Mouse (Mus musculus) stomach, embryonic 15.5 days (tissue): ENCODE data around the gene Slc43a2. TPM values are rescaled to one million over a fixed set of nuclear protein-coding genes. Genes with fewer than 3 reads are reported as not detected.

Source experiments
- ATAC-seq: fragments of 200-750 bp; cut with Nextera tagmentation; 2 replicates; pipeline ENCODE4 v1.8.0; 2017; ENCODE audit warnings: low read depth, moderate number of reproducible peaks, moderate TSS enrichment; ENCODE audit not compliant: insufficient read depth, low FRiP score
- H3K27ac ChIP-seq: fragments of 300-500 bp; sonication (generic); 2 replicates; pipeline ENCODE4 v1.5.1; 2015; ENCODE audit warnings: mild to moderate bottlenecking, inconsistent platforms
- H3K27me3 ChIP-seq: fragments of 300-500 bp; sonication (generic); replicated peaks from 2 replicates; pipeline ENCODE4 v1.6.1; 2015; ENCODE audit warnings: inconsistent platforms
- H3K36me3 ChIP-seq: fragments of 300-500 bp; sonication (generic); 2 replicates; pipeline ENCODE4 v1.6.1; 2015; ENCODE audit warnings: inconsistent platforms
- H3K4me1 ChIP-seq: fragments of 300-500 bp; sonication (generic); 2 replicates; pipeline ENCODE4 v1.6.1; 2015; ENCODE audit warnings: inconsistent platforms
- H3K4me2 ChIP-seq: fragments of 300-500 bp; sonication (generic); 2 replicates; pipeline ENCODE4 v1.6.1; 2015; ENCODE audit warnings: mild to moderate bottlenecking, inconsistent platforms
- H3K4me3 ChIP-seq: fragments of 300-500 bp; sonication (generic); replicated peaks from 2 replicates; pipeline ENCODE4 v1.5.1; 2015; ENCODE audit warnings: inconsistent platforms
- H3K9ac ChIP-seq: fragments of 300-500 bp; sonication (generic); 2 replicates; pipeline ENCODE4 v1.6.1; 2015; ENCODE audit warnings: inconsistent platforms
- H3K9me3 ChIP-seq: fragments of 300-500 bp; sonication (generic); 2 replicates; pipeline ENCODE4 v1.6.1; 2016; ENCODE audit warnings: inconsistent platforms
- WGBS: fragments of 180-500 bp; shearing (Covaris S2); methylation state at CpG from one replicate; pipeline ENCODE4 v1.1.7; 2015; 5-methylcytosine and 5-hydroxymethylcytosine counted together
- polyA plus RNA-seq: library from polyadenylated mRNA; unstranded; fragments of >200 nt; fragmentation: Nextera tagmentation; extraction: Ambion mirVana; gene quantifications from 2 replicates; pipeline ENCODE4 v1.2.1, GENCODE M21; 2015

Gene Slc43a2
- polyA plus RNA-seq, 1 experiment from 2014 or later, result 4.9 TPM

- Histone ChIP-seq H3K4me3 (no peak overlapping the region), H3K4me2 (no peak overlapping the region), H3K27ac (no peak overlapping the region), H3K9ac (no peak overlapping the region), H3K4me1 (peaks cover 7% of the 10 kb centered on the region; the same call in 1 of the 2 replicates), H3K36me3 (no peaks in the 10 kb centered on the region), H3K9me3 (no peaks in the 10 kb centered on the region), H3K27me3 (no peaks in the 10 kb centered on the region)
- ATAC-seq, result no peak
- 85% methylated on average over 8 of the region's 8 CpGs for WGBS
Observed at GRCm38 (mm10) chr11:75559870-75560504, 28.5 kb downstream of the Slc43a2 start.

- Histone ChIP-seq H3K4me3 (no peak overlapping the region), H3K9me3 (no peaks in the 10 kb centered on the region), H3K9ac (no peak overlapping the region), H3K36me3 (no peaks in the 10 kb centered on the region), H3K27ac (no peak overlapping the region), H3K4me2 (no peak overlapping the region), H3K27me3 (no peaks in the 10 kb centered on the region), H3K4me1 (peaks cover 7% of the 10 kb centered on the region; the same call in 1 of the 2 replicates)
- 69% methylated on average over 14 of the region's 14 CpGs for WGBS
- ATAC-seq, result no peak
Observed at GRCm38 (mm10) chr11:75560530-75561409, 29.3 kb downstream of the Slc43a2 start.

- Histone ChIP-seq H3K9ac (no peak overlapping the region), H3K27me3 (no peaks in the 10 kb centered on the region), H3K4me1 (peaks cover 7% of the 10 kb centered on the region; the same call in 1 of the 2 replicates), H3K9me3 (no peaks in the 10 kb centered on the region), H3K36me3 (no peaks in the 10 kb centered on the region), H3K4me2 (no peak overlapping the region), H3K4me3 (no peak overlapping the region), H3K27ac (no peak overlapping the region)
- ATAC-seq, result no peak
- 79% methylated on average over 5 of the region's 5 CpGs for WGBS
Observed at GRCm38 (mm10) chr11:75561410-75561791, 29.9 kb downstream of the Slc43a2 start.

- H3K27ac ChIP-seq, result no peak overlapping the region
- WGBS, result 85% methylated on average over 8 of the region's 8 CpGs
Observed at GRCm38 (mm10) chr11:75562840-75563239, 31.3 kb downstream of the Slc43a2 start.

GRCm38 (mm10) chr11:75563851-75564548 lies 32.5 kb downstream of the Slc43a2 start:
- no peaks in the 10 kb centered on the region for H3K36me3 ChIP-seq
- H3K27me3 ChIP-seq, result no peaks in the 10 kb centered on the region
- H3K9me3 ChIP-seq, result no peaks in the 10 kb centered on the region
- no peak overlapping the region for H3K4me3 ChIP-seq
- peak overlapping the region; percentile 51 for H3K27ac ChIP-seq
- no peak overlapping the region for H3K9ac ChIP-seq
- 54% methylated on average over 18 of the region's 18 CpGs for WGBS
- H3K4me2 ChIP-seq, result 0 out of 2 replicates have a peak overlapping the region, but pooled peaks have one; percentile 2
- peaks cover 7% of the 10 kb centered on the region; the same call in 1 of the 2 replicates for H3K4me1 ChIP-seq
- peak; percentile 48; the same call in 1 of the 2 replicates for ATAC-seq

More at GRCm38 (mm10) chr11:75562840-75563239, 31.3 kb downstream of the Slc43a2 start:
- Histone ChIP-seq H3K4me1 (peaks cover 7% of the 10 kb centered on the region; the same call in 1 of the 2 replicates), H3K9ac (no peak overlapping the region), H3K9me3 (no peaks in the 10 kb centered on the region), H3K4me3 (no peak overlapping the region), H3K36me3 (no peaks in the 10 kb centered on the region), H3K27me3 (no peaks in the 10 kb centered on the region), H3K4me2 (no peak overlapping the region)
- no peak for ATAC-seq

GRCm38 (mm10) chr11:75565849-75566248 lies 34.4 kb downstream of the Slc43a2 start:
- ATAC-seq, result no peak
- H3K4me3 ChIP-seq, result no peak overlapping the region
- no peaks in the 10 kb centered on the region for H3K27me3 ChIP-seq

GRCm38 (mm10) chr11:75566276-75567196 lies 35.0 kb downstream of the Slc43a2 start:
- 76% methylated on average over 13 of the region's 13 CpGs for WGBS
- Histone ChIP-seq H3K4me3 (no peak overlapping the region), H3K9me3 (no peaks in the 10 kb centered on the region), H3K4me2 (no peak overlapping the region), H3K27ac (no peak overlapping the region), H3K27me3 (no peaks in the 10 kb centered on the region), H3K4me1 (peaks cover 9% of the 10 kb centered on the region; the same call in 1 of the 2 replicates), H3K9ac (no peak overlapping the region), H3K36me3 (no peaks in the 10 kb centered on the region)
- ATAC-seq, result no peak

More at GRCm38 (mm10) chr11:75565849-75566248, 34.4 kb downstream of the Slc43a2 start:
- H3K9ac ChIP-seq, result no peak overlapping the region
- H3K9me3 ChIP-seq, result no peaks in the 10 kb centered on the region
- 75% methylated on average over 2 of the region's 2 CpGs for WGBS
- peaks cover 8% of the 10 kb centered on the region; the same call in 1 of the 2 replicates for H3K4me1 ChIP-seq
- no peaks in the 10 kb centered on the region for H3K36me3 ChIP-seq
- no peak overlapping the region for H3K4me2 ChIP-seq
- H3K27ac ChIP-seq, result no peak overlapping the region

- ATAC-seq, result no peak
- Histone ChIP-seq H3K4me2 (no peak overlapping the region), H3K9ac (no peak overlapping the region), H3K4me3 (no peak overlapping the region), H3K27ac (no peak overlapping the region), H3K36me3 (no peaks in the 10 kb centered on the region), H3K4me1 (peaks cover 14% of the 10 kb centered on the region), H3K27me3 (no peaks in the 10 kb centered on the region), H3K9me3 (no peaks in the 10 kb centered on the region)
- 54% methylated on average over 9 of the region's 9 CpGs for WGBS
Observed at GRCm38 (mm10) chr11:75567346-75568114, 36.0 kb downstream of the Slc43a2 start.

- no peak overlapping the region for H3K27ac ChIP-seq
- no peaks in the 10 kb centered on the region for H3K27me3 ChIP-seq
- H3K4me2 ChIP-seq, result no peak overlapping the region
- no peak overlapping the region for H3K9ac ChIP-seq
- no peaks in the 10 kb centered on the region for H3K36me3 ChIP-seq
- peaks cover 20% of the 10 kb centered on the region for H3K4me1 ChIP-seq
- no peaks in the 10 kb centered on the region for H3K9me3 ChIP-seq
- ATAC-seq, result no peak
- H3K4me3 ChIP-seq, result no peak overlapping the region
- WGBS, result 80% methylated on average over 6 of the region's 6 CpGs
Observed at GRCm38 (mm10) chr11:75568115-75568511, 36.6 kb downstream of the Slc43a2 start.

GRCm38 (mm10) chr11:75568962-75569361 lies 37.5 kb downstream of the Slc43a2 start:
- 82% methylated on average over 12 of the region's 12 CpGs for WGBS
- no peaks in the 10 kb centered on the region for H3K9me3 ChIP-seq
- H3K4me1 ChIP-seq, result peaks cover 19% of the 10 kb centered on the region
- H3K27me3 ChIP-seq, result no peaks in the 10 kb centered on the region
- H3K9ac ChIP-seq, result no peak overlapping the region
- H3K36me3 ChIP-seq, result no peaks in the 10 kb centered on the region
- no peak for ATAC-seq
- H3K27ac ChIP-seq, result no peak overlapping the region
- H3K4me3 ChIP-seq, result no peak overlapping the region
- H3K4me2 ChIP-seq, result no peak overlapping the region
